Mouse (Mus musculus): ENCODE results near the gene Spesp1. TPM values are rescaled to one million over a fixed set of nuclear protein-coding genes. Genes with fewer than 3 reads are reported as not detected.

The Spesp1 gene
- polyA plus RNA-seq, 1 experiment = not detected

GRCm38 (mm10) chr9:62261006-62261405 is 21.0 kb downstream of the Spesp1 start:
- Histone ChIP-seq H3K27ac (ENCODE audit: control insufficient read depth, insufficient read depth, low read depth, low read length, poor library complexity) (no peak overlapping the region; the same call in 1 of the 2 replicates), H3K4me1 (ENCODE audit: control insufficient read depth, insufficient read depth, low read length) (peaks cover 2% of the 10 kb centered on the region), H3K4me3 (replicated peaks; ENCODE audit: control insufficient read depth, low read depth, low read length) (no peak overlapping the region)
- WGBS = 27% methylated on average over 5 of the region's 5 CpGs
- no peak for TF ChIP-seq CTCF (IDR thresholded peaks at IDR 0.05; ENCODE audit: control insufficient read depth, insufficient read depth, low read length)
- TF ChIP-seq POLR2A (IDR thresholded peaks at IDR 0.05; ENCODE audit: borderline replicate concordance, control insufficient read depth, low read depth, low read length) = no peak

GRCm38 (mm10) chr9:62258005-62258404 is 24.0 kb downstream of the Spesp1 start:
- no peak overlapping the region for H3K27ac ChIP-seq (ENCODE audit: control insufficient read depth, insufficient read depth, low read depth, low read length, poor library complexity)

DNA sequence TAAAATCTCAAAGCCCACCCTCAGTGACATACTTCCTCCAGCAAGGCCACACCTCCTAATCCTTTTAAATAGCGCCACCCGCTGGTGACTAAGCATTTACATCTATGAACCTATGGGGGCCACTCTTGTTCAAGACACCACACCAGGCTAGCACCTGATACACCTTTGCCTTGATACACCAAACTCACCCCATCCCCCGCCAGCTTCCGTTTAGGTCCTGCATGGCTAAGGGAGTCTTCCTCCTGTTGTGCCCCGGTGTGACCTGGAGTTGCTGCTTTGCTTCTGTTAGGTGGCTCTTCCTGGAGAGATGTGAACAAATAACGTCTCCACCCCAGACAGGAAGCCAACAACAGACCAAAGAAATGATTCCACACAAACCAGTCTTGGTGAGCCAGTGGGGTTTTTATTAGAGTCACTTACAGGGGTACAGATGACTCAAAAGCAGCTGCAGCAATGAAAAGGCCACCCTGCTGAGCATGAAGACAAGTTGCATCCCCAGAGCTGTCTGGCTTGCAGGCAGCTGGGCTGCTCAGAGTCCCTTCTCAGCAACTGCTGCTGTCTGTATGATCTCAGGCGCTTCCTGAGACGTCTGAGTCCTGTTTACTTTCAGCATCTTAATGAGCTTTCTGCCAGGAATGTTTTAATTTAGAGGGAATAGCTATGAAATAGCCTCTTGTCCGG is 26.0 kb downstream of the Spesp1 start:
- TF ChIP-seq POLR2A (IDR thresholded peaks at IDR 0.05; ENCODE audit: borderline replicate concordance, control insufficient read depth, low read depth, low read length) (no peak), CTCF (IDR thresholded peaks at IDR 0.05; ENCODE audit: control insufficient read depth, insufficient read depth, low read length) (no peak)
- 49% methylated on average over 9 of the region's 9 CpGs for WGBS
- Histone ChIP-seq H3K4me1 (ENCODE audit: control insufficient read depth, insufficient read depth, low read length) (peaks cover 2% of the 10 kb centered on the region), H3K4me3 (replicated peaks; ENCODE audit: control insufficient read depth, low read depth, low read length) (no peak overlapping the region), H3K27ac (ENCODE audit: control insufficient read depth, insufficient read depth, low read depth, low read length, poor library complexity) (no peak overlapping the region)

More at GRCm38 (mm10) chr9:62258005-62258404, 24.0 kb downstream of the Spesp1 start:
- Histone ChIP-seq H3K4me3 (replicated peaks; ENCODE audit: control insufficient read depth, low read depth, low read length) (no peak overlapping the region), H3K4me1 (ENCODE audit: control insufficient read depth, insufficient read depth, low read length) (peaks cover 2% of the 10 kb centered on the region)
- TF ChIP-seq CTCF (IDR thresholded peaks at IDR 0.05; ENCODE audit: control insufficient read depth, insufficient read depth, low read length) (no peak), POLR2A (IDR thresholded peaks at IDR 0.05; ENCODE audit: borderline replicate concordance, control insufficient read depth, low read depth, low read length) (no peak)
- WGBS = 79% methylated on average over 11 of the region's 11 CpGs

DNA sequence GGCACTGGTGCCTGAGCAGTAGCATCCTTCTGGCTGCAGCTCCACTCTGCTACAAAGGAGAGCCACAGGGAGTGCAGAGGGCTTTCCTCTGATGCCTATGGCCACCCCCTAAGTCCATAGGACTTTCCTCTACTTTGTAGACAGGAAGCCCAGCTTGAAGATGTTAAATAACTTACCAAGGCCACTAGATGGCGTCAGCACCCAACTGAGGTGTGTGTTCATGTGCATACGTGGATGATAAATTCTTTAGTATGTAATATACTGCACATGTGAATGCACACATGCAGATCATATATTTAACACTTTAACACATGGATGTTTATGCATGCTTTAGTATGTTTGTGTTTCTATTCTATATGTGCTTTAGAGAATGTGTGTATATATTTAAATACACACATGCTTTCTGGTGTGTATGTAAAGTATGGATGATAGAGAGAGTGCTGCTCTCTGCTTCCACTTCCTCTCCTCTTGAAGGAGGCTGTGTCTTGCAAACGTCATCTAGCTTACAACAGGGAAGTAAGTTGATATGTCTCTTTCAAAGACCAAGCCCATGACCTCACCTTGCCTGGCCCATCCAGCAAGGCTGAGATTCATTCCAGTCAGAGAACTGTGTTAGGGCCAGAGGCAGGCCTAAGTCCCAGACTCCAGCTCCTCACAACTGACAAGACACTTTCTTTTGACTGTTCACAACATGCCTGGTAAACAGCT is 28.1 kb downstream of the Spesp1 start:
- 8% methylated on average over 3 of the region's 3 CpGs for WGBS
- Histone ChIP-seq H3K4me1 (ENCODE audit: control insufficient read depth, insufficient read depth, low read length) (no peaks in the 10 kb centered on the region), H3K4me3 (replicated peaks; ENCODE audit: control insufficient read depth, low read depth, low read length) (no peak overlapping the region), H3K27ac (ENCODE audit: control insufficient read depth, insufficient read depth, low read depth, low read length, poor library complexity) (no peak overlapping the region)
- TF ChIP-seq CTCF (IDR thresholded peaks at IDR 0.05; ENCODE audit: control insufficient read depth, insufficient read depth, low read length) (no peak), POLR2A (IDR thresholded peaks at IDR 0.05; ENCODE audit: borderline replicate concordance, control insufficient read depth, low read depth, low read length) (no peak)

- Histone ChIP-seq H3K4me1 (ENCODE audit: control insufficient read depth, insufficient read depth, low read length) (no peaks in the 10 kb centered on the region), H3K4me3 (replicated peaks; ENCODE audit: control insufficient read depth, low read depth, low read length) (no peak overlapping the region), H3K27ac (ENCODE audit: control insufficient read depth, insufficient read depth, low read depth, low read length, poor library complexity) (no peak overlapping the region)
- TF ChIP-seq POLR2A (IDR thresholded peaks at IDR 0.05; ENCODE audit: borderline replicate concordance, control insufficient read depth, low read depth, low read length) = no peak
- no peak for TF ChIP-seq CTCF (IDR thresholded peaks at IDR 0.05; ENCODE audit: control insufficient read depth, insufficient read depth, low read length)
- WGBS = 76% methylated on average over 4 of the region's 4 CpGs
These were observed 31.7 kb downstream of the Spesp1 start for GRCm38 (mm10) chr9:62250296-62250695.

DNA sequence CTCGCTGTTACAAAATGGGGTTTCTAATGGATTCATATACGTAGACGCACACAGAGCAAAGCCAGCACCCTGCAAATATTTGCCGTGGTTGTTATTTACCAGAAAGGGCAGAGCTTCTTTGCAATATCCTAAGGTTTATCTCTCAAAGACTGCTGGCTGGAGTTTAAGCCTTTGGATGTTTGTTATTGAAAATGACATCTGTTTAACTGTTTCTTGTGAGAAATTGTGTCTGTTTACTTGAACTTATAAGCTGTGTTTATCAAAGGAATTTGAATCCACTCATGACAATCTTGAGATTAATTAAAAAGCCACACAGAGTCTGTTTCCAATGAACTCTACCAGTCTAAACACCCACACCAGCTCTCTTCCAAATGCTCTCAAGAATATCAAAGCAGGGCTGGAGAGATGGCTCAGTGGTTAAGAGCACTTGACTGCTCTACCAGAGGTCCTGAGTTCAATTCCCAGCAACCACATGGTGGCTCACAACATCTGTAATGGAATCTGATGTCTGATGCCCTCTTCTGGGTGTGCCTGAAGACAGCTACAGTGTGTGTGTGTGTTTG is 35.5 kb downstream of the Spesp1 start:
- no peaks in the 10 kb centered on the region for H3K4me1 ChIP-seq (ENCODE audit: control insufficient read depth, insufficient read depth, low read length)
- WGBS = 89% methylated on average over 4 of the region's 4 CpGs
- H3K4me3 ChIP-seq (replicated peaks; ENCODE audit: control insufficient read depth, low read depth, low read length) = no peak overlapping the region
- TF ChIP-seq CTCF (IDR thresholded peaks at IDR 0.05; ENCODE audit: control insufficient read depth, insufficient read depth, low read length) = no peak
- no peak for TF ChIP-seq POLR2A (IDR thresholded peaks at IDR 0.05; ENCODE audit: borderline replicate concordance, control insufficient read depth, low read depth, low read length)
- no peak overlapping the region for H3K27ac ChIP-seq (ENCODE audit: control insufficient read depth, insufficient read depth, low read depth, low read length, poor library complexity)

- TF ChIP-seq CTCF (IDR thresholded peaks at IDR 0.05; ENCODE audit: control insufficient read depth, insufficient read depth, low read length) (peak; percentile 28; the same call in 1 of the 2 replicates), POLR2A (IDR thresholded peaks at IDR 0.05; ENCODE audit: borderline replicate concordance, control insufficient read depth, low read depth, low read length) (no peak)
- H3K4me1 ChIP-seq (ENCODE audit: control insufficient read depth, insufficient read depth, low read length) = no peaks in the 10 kb centered on the region
- H3K27ac ChIP-seq (ENCODE audit: control insufficient read depth, insufficient read depth, low read depth, low read length, poor library complexity) = no peak overlapping the region
- WGBS = 75% methylated on average over 17 of the region's 17 CpGs
- H3K4me3 ChIP-seq (replicated peaks; ENCODE audit: control insufficient read depth, low read depth, low read length) = no peak overlapping the region
These were observed 36.2 kb downstream of the Spesp1 start for GRCm38 (mm10) chr9:62245612-62246379.

GRCm38 (mm10) chr9:62244612-62245010 is 37.4 kb downstream of the Spesp1 start:
- no peaks in the 10 kb centered on the region for H3K4me1 ChIP-seq (ENCODE audit: control insufficient read depth, insufficient read depth, low read length)
- TF ChIP-seq CTCF (IDR thresholded peaks at IDR 0.05; ENCODE audit: control insufficient read depth, insufficient read depth, low read length) (no peak), POLR2A (IDR thresholded peaks at IDR 0.05; ENCODE audit: borderline replicate concordance, control insufficient read depth, low read depth, low read length) (no peak)
- no peak overlapping the region for H3K27ac ChIP-seq (ENCODE audit: control insufficient read depth, insufficient read depth, low read depth, low read length, poor library complexity)
- 38% methylated on average over 3 of the region's 3 CpGs for WGBS
- no peak overlapping the region for H3K4me3 ChIP-seq (replicated peaks; ENCODE audit: control insufficient read depth, low read depth, low read length)

Data from bone marrow, adult 2 months (tissue).